Mouse (Mus musculus) left cerebral cortex, postnatal 36 days (tissue): Measurements from ENCODE around the gene Btbd9. TPM values are rescaled to one million over a fixed set of nuclear protein-coding genes. Genes with fewer than 3 reads are reported as not detected.

Source experiments
- DNase-seq, 2 experiments: peaks; one replicate each; pipeline ENCODE4 v3.0.0; 2021 to 2022; ENCODE audit warnings: low spot score in 2 of 2, mixed read lengths in 1 of 2
- intact Hi-C: fragments of 180-260 bp; cut with DNase I; formaldehyde crosslinking; loops from one replicate; pipeline ENCODE4 v1.15.1; 2025
- total RNA-seq, 2 experiments: library from RNA; stranded (reverse); gene quantifications; 2 replicates each; pipeline ENCODE4 v1.2.3; 2021

Gene Btbd9
- total RNA-seq, 2 experiments from 2014 or later = 80.5 to 105 TPM

GRCm38 (mm10) chr17:30435478-30435877 lies 140.8 kb downstream of the Btbd9 start:
- DNase-seq = no peak
- intact Hi-C loops = no loop called here

GRCm38 (mm10) chr17:30432094-30432493 lies 144.2 kb downstream of the Btbd9 start:
- DNase-seq = no peak
- intact Hi-C loops = no loop called here

- intact Hi-C loops = no loop called here
- no peak for DNase-seq
Observed at GRCm38 (mm10) chr17:30430961-30431640, 145.2 kb downstream of the Btbd9 start.

- intact Hi-C loops = no loop called here
- DNase-seq = peak in 1 of 2 experiments; percentile 34
Observed at GRCm38 (mm10) chr17:30428661-30429060, 147.6 kb downstream of the Btbd9 start.

- DNase-seq = no peak
- intact Hi-C loops = no loop called here
Observed at GRCm38 (mm10) chr17:30423256-30423852, 152.9 kb downstream of the Btbd9 start.

GRCm38 (mm10) chr17:30422278-30422677 lies 154.0 kb downstream of the Btbd9 start:
- intact Hi-C loops = no loop called here
- no peak for DNase-seq

- intact Hi-C loops = no loop called here
- no peak for DNase-seq
Observed at GRCm38 (mm10) chr17:30421256-30421655, 155.0 kb downstream of the Btbd9 start.

- intact Hi-C loops = no loop called here
Observed at GRCm38 (mm10) chr17:30419494-30419893, 156.8 kb downstream of the Btbd9 start.

GRCm38 (mm10) chr17:30418510-30418909 lies 157.8 kb downstream of the Btbd9 start:
- DNase-seq = no peak
- intact Hi-C loops = no loop called here

More at GRCm38 (mm10) chr17:30419494-30419893, 156.8 kb downstream of the Btbd9 start:
- no peak for DNase-seq

GRCm38 (mm10) chr17:30417106-30417505 lies 159.2 kb downstream of the Btbd9 start:
- no peak for DNase-seq
- intact Hi-C loops = no loop called here

- DNase-seq = no peak
- intact Hi-C loops = no loop called here
Observed at GRCm38 (mm10) chr17:30415693-30416092, 160.6 kb downstream of the Btbd9 start.

GRCm38 (mm10) chr17:30412991-30413390 lies 163.3 kb downstream of the Btbd9 start:
- intact Hi-C loops = loop anchor here (5.0 kb wide), 1 partner anchor 234 kb away; no protein-coding TSS in a partner anchor
- no peak for DNase-seq

GRCm38 (mm10) chr17:30406002-30406401 lies 170.3 kb downstream of the Btbd9 start:
- intact Hi-C loops = no loop called here
- DNase-seq = no peak

- intact Hi-C loops = no loop called here
- no peak for DNase-seq
Observed at GRCm38 (mm10) chr17:30402871-30403270, 173.4 kb downstream of the Btbd9 start.

GRCm38 (mm10) chr17:30395261-30395660 lies 181.0 kb downstream of the Btbd9 start:
- intact Hi-C loops = no loop called here
- no peak for DNase-seq

- intact Hi-C loops = no loop called here
- DNase-seq = no peak
Observed at GRCm38 (mm10) chr17:30392031-30392430, 184.3 kb downstream of the Btbd9 start.

GRCm38 (mm10) chr17:30391220-30391619 lies 185.1 kb downstream of the Btbd9 start:
- DNase-seq = no peak
- intact Hi-C loops = no loop called here

GRCm38 (mm10) chr17:30389686-30390085 lies 186.6 kb downstream of the Btbd9 start:
- intact Hi-C loops = no loop called here
- DNase-seq = no peak

- intact Hi-C loops = no loop called here
- no peak for DNase-seq
Observed at GRCm38 (mm10) chr17:30388817-30389216, 187.5 kb downstream of the Btbd9 start.

- intact Hi-C loops = no loop called here
Observed at GRCm38 (mm10) chr17:30388391-30388790, 187.9 kb downstream of the Btbd9 start.

GRCm38 (mm10) chr17:30386241-30386640 lies 190.0 kb downstream of the Btbd9 start:
- DNase-seq = no peak
- intact Hi-C loops = no loop called here

More at GRCm38 (mm10) chr17:30388391-30388790, 187.9 kb downstream of the Btbd9 start:
- DNase-seq = no peak
